Mouse (Mus musculus): ENCODE results near the gene Mettl8.

DNA sequence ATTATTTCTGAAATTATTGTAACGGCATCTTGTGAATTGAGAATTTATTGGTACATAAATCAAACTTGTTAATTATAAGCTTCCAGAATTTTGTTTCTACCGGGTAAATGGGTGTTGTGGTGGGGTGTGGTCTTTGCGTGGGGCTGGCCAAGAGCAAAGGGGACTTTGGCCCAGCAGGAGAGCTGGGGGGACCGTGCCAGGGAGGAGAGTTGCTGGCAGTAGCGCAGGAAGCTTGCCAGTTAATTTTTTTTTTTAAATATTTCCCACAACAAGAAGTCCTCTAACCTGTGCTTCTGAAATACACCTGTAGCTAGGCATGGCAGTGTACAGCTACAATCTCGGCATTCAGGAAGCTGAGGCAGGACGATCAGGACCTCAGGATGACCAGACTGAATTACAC lies 4.9 kb downstream of the Mettl8 start:
- TF ChIP-seq CTCF (IDR thresholded peaks at IDR 0.05; ENCODE audit: borderline replicate concordance, control insufficient read depth, extremely low read depth, insufficient read depth, low read length, poor library complexity) (no peak), POLR2A (IDR thresholded peaks at IDR 0.05; ENCODE audit: control insufficient read depth, extremely low read depth, insufficient read depth, low read length, poor library complexity) (no peak)

Measured in thymus, adult 2 months (tissue).